Mouse (Mus musculus): ENCODE data around the gene Cyp2a5.
"Not testable (repeated sequence)": the region's sequence is repeated elsewhere in the genome, so short reads cannot be mapped to it uniquely, and the experiment has no call there.

The Cyp2a5 gene

DNA sequence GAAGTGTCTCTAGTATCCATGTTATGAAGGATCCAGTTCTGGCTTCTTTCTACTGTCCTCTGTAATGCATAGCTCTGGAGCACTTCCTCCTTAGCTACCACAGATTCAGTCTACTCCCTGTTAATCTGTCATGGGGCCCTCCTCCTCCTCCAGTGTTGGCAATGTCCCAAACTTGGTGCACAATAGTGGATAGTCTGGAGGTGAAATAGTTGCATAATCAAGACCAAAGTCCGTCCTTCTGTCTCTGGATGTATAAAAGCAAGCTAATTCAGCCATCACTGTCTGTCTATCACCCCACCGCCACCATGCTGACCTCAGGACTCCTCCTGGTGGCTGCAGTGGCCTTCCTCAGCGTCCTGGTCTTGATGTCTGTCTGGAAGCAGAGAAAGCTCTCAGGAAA is at the start of gene Cyp2a5:
Cyp2a5 (plus strand) TSS at position 247 of the 400 bp plus-strand sequence.
- not testable (repeated sequence) for DNase-seq (ENCODE audit: low spot score)

GRCm38 (mm10) chr7:26786013-26786412 is 49.1 kb upstream of the Cyp2a5 start:
- not testable (repeated sequence) for DNase-seq (ENCODE audit: low spot score)

- DNase-seq (ENCODE audit: low spot score): no peak
Measured at GRCm38 (mm10) chr7:26789984-26790383, 45.1 kb upstream of the Cyp2a5 start.

GRCm38 (mm10) chr7:26800104-26800503 is 35.0 kb upstream of the Cyp2a5 start:
- no peak for DNase-seq (ENCODE audit: low spot score)

DNA sequence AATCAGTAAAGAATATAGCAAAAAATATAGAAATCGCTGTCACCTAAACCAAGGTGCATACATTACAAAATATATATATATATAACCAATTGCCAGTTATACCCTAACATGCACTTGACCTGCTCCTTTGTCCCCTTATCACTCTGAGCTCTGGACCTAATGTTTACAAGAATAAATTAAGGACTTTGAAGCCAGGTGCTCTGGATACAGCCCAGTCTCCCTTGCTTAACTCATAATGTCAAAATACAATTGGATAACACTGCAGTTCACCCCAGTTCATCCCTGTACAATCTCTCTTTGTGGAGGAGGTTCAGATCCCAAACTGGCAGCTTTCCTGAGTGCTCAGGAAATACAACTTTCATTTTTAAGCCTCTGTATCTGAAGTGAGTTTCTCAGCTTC is 34.1 kb upstream of the Cyp2a5 start:
- no peak for DNase-seq (ENCODE audit: low spot score)

DNA sequence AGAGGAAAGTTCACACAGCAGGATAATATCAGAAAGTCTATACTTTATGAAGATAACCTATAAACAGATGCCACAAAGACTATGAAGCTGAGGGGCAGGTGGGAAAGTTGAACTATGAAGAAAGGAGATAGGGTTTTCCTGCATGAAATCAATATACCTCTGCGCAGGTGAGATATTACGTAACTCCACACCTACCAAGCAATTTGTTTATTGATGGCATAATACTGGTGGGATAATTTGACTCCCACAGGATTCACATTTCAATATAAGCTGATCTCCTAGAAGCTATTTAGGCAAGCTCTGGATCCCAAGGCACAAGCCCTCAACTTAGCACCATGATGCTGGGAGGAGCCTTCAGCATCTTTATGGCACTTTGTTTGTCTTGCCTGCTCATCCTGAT is 26.5 kb upstream of the Cyp2a5 start, which contains the start of gene Cyp2g1:
Cyp2g1 (plus strand) TSS at position 301 of the 400 bp plus-strand sequence.
- no peak for DNase-seq (ENCODE audit: low spot score)

- not testable (repeated sequence) for DNase-seq (ENCODE audit: low spot score)
Measured at GRCm38 (mm10) chr7:26831556-26832292, 3.4 kb upstream of the Cyp2a5 start.

GRCm38 (mm10) chr7:26832668-26833067 is 2.4 kb upstream of the Cyp2a5 start:
- not testable (repeated sequence) for DNase-seq (ENCODE audit: low spot score)

DNA sequence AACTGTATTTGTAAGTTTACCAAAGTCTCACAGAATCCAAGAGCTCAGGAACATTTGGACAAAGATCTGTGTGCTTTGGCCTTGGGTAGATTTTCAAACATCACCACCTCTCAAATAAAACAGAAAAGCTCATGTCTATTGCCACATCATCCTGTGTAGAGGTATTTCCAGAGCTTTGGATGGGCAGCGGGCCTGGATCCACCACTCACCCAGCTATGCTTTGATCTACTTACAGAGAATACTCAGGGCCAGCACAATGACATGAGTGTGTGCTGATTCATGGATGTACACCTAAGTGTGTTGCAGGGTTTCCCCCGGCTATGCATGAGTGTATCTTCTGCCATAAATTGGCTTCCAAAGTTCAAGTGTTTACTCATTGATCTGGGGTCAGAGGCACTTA is 8.3 kb downstream of the Cyp2a5 start:
- not testable (repeated sequence) for DNase-seq (ENCODE audit: low spot score)

DNA sequence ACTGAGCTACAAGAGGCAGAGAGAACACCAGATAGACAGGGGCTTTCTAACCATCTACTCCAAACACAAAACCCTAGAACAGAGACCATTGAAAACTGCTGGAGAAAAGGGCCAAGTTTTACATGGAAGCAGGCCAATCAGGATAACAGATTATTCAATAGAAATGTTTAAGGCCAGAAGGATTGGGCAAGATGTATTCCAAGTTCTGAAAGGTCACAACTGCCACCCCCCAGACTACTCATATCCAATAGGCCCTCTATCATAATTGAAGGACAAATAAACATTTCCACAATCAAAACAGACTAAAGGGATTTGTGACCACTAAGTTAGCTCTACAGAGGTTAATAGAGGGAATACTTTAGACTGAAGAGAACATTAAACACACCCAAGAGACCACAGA is 15.0 kb downstream of the Cyp2a5 start:
- not testable (repeated sequence) for DNase-seq (ENCODE audit: low spot score)

DNA sequence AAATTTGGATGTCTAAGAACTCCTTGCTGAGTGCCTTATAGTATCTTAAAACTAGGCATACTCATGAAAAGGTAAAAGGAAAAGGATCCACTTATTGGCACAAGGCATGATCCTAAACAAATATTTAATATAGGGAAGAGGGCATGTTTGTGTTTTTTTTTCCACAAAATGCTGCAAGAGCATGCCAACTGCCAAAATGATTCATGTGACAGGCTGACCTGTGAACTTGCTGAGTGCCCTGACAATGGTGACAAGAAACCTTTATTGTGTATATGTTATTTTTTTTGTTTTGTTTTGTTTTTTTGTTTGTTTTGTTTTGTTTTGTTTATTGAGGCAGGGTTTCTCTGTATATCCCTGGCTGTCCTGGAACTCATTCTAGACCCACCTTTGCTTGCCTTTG is 43.5 kb downstream of the Cyp2a5 start:
- not testable (repeated sequence) for DNase-seq (ENCODE audit: low spot score)

- DNase-seq (ENCODE audit: low spot score): not testable (repeated sequence)
Measured at GRCm38 (mm10) chr7:26880600-26880999, 45.5 kb downstream of the Cyp2a5 start.

All from ovary, postnatal 10 days (tissue).